Mouse (Mus musculus) layer of hippocampus, adult 2 months (tissue): ENCODE measurements at regions not wholly inside any gene's neighbourhood (a gene's known extent, or its start where the extent isn't known, plus 50 kb on each side); places are given as distances from the start of the nearest gene placed in this dataset.
"Not testable (repeated sequence)": the region's sequence is repeated elsewhere in the genome, so short reads cannot be mapped to it uniquely, and the experiment has no call there.

Experiments used
- DNase-seq, 2 experiments: peaks; one replicate each; pipeline ENCODE4 v3.0.0; 2022; ENCODE audit warnings: low spot score in 2 of 2
- H3K27ac ChIP-seq: fragments of 200-600 bp; 2 replicates; pipeline ENCODE4 v1.8.1; 2022
- H3K4me3 ChIP-seq: fragments of 200-600 bp; 2 replicates; pipeline ENCODE4 v1.8.1; 2022; ENCODE audit warnings: mild to moderate bottlenecking
- CTCF ChIP-seq: fragments of 200-600 bp; conservative IDR thresholded peaks from 2 replicates; pipeline ENCODE4 v1.8.1; 2022; ENCODE audit warnings: antibody characterized with exemption, mild to moderate bottlenecking, moderate library complexity

GRCm38 (mm10) chr12:17992572-17992971 is 301.9 kb downstream of the Hpcal1 start:
- peak; percentile 5 to 8 for DNase-seq
- TF ChIP-seq CTCF = 0 out of 2 replicates have a peak, but pooled peaks have one; percentile 2
- not testable (repeated sequence) for H3K27ac ChIP-seq, H3K4me3 ChIP-seq

GRCm38 (mm10) chr12:17993368-17993767 is 302.7 kb downstream of the Hpcal1 start:
- not testable (repeated sequence) for H3K27ac ChIP-seq, DNase-seq, H3K4me3 ChIP-seq
